Mouse (Mus musculus) CH12.LX (cell line): ENCODE measurements at regions not wholly inside any gene's neighbourhood (a gene's known extent, or its start where the extent isn't known, plus 50 kb on each side); places are given as distances from the start of the nearest gene placed in this dataset.

Experiments used
- CHD2 ChIP-seq: IDR thresholded peaks from 2 replicates; pipeline ENCODE4 v1.6.1; 2011; ENCODE audit warnings: low read length, improper control_type of control experiment
- CTCF ChIP-seq, 2 experiments: IDR thresholded peaks in 1 of 2; conservative IDR thresholded peaks in 1 of 2; 2 replicates each; pipeline ENCODE4 v1.5.1; 2011 to 2012; ENCODE audit warnings: low read depth in 2 of 2, low read length in 2 of 2, improper control_type of control experiment in 1 of 2, inconsistent platforms in 1 of 2, mild to moderate bottlenecking in 1 of 2, moderate library complexity in 1 of 2
- ELF1 ChIP-seq: IDR thresholded peaks from 2 replicates; pipeline ENCODE4 v1.6.1; 2014; ENCODE audit warnings: low read depth, mild to moderate bottlenecking, inconsistent platforms, low read length, improper control_type of control experiment
- GABPA ChIP-seq: IDR thresholded peaks from 2 replicates; pipeline ENCODE4 v1.6.1; 2012; ENCODE audit warnings: low read depth, low read length, improper control_type of control experiment, inconsistent platforms; ENCODE audit not compliant: insufficient replicate concordance
- HCFC1 ChIP-seq: IDR thresholded peaks from 2 replicates; pipeline ENCODE4 v1.6.1; 2012; ENCODE audit warnings: low read depth, mild to moderate bottlenecking, inconsistent platforms, low read length, improper control_type of control experiment
- IRF4 ChIP-seq: IDR thresholded peaks from 2 replicates; pipeline ENCODE4 v1.6.1; 2014; ENCODE audit warnings: low read depth, mild to moderate bottlenecking, inconsistent platforms, low read length, improper control_type of control experiment
- MEF2A ChIP-seq: IDR thresholded peaks from 2 replicates; pipeline ENCODE4 v1.6.1; 2014; ENCODE audit warnings: low read depth, mild to moderate bottlenecking, inconsistent platforms, low read length, improper control_type of control experiment, borderline replicate concordance
- MXI1 ChIP-seq: IDR thresholded peaks from 2 replicates; pipeline ENCODE4 v1.6.1; 2011; ENCODE audit warnings: mild to moderate bottlenecking, low read depth, low read length, improper control_type of control experiment
- POLR2A ChIP-seq: IDR thresholded peaks from 2 replicates; pipeline ENCODE4 v1.6.1; 2011; ENCODE audit warnings: low read depth, mild to moderate bottlenecking, improper control_type of control experiment, low read length
- SIN3A ChIP-seq: IDR thresholded peaks from 2 replicates; pipeline ENCODE4 v1.6.1; 2012; ENCODE audit warnings: low read length, improper control_type of control experiment, inconsistent platforms
- TCF12 ChIP-seq: IDR thresholded peaks from 2 replicates; pipeline ENCODE4 v1.6.1; 2014; ENCODE audit warnings: low read depth, mild to moderate bottlenecking, inconsistent platforms, low read length, improper control_type of control experiment
- ZC3H11A ChIP-seq: IDR thresholded peaks from 2 replicates; pipeline ENCODE4 v1.6.1; 2012; ENCODE audit warnings: low read depth, mild to moderate bottlenecking, inconsistent platforms, low read length, improper control_type of control experiment

DNA sequence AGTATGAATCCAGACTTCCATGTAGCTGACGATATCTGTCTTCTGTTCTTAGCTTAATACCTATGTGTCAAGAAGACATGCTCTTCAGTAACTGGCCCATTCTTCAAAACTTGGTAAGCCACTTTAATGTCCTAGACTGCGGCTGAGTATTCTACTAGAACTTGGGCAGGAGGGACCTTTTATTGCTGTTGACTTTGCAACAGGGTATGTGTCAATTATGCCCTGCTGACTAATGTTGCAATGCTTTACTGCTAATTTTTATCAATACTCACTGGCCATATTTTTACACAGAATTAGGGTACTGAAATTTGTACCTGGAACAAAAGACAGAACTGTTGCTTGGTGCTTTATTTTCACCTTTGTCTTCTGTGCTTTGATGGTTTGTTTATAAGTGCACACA is 746.9 kb downstream of the Ppargc1a start:
- no peak for TF ChIP-seq POLR2A
- TF ChIP-seq ZC3H11A = no peak
- TF ChIP-seq SIN3A = no peak
- no peak for TF ChIP-seq CTCF (conservative IDR thresholded peaks at IDR 0.05 in 1 of 2, IDR thresholded peaks at IDR 0.05 in 1 of 2; ENCODE audit: low read depth in 2 of 2, low read length in 2 of 2)
- TF ChIP-seq ELF1 = no peak
- no peak for TF ChIP-seq MEF2A
- TF ChIP-seq MXI1 = no peak
- no peak for TF ChIP-seq IRF4
- no peak for TF ChIP-seq GABPA
- no peak for TF ChIP-seq TCF12
- TF ChIP-seq HCFC1 = no peak
- TF ChIP-seq CHD2 = no peak
